In the genomic region with DNA sequence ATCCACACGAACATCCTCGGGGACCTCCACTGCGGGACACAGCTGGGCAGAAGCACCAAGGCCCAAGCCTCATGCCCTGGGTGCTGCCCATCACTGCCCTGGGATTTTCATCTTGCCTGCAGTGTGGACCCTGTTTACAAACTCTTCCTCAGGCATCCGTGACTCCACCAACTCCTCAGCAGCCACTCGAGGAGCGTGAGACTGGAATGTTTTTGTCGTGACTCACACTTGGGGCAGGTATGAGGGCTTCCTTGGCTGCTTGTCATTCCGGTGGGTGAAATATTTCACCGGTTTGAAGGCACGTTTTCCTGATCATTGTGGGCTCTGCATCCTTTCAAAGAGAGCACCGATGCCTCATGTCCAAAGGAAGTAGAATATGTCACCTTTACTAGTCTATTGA, we compare ENCODE assay signal across 25 mouse cellular contexts. TPM values are rescaled to one million over a fixed set of nuclear protein-coding genes. Genes with fewer than 3 reads are reported as not detected.
A peak's percentile ranks its signal among the peaks of the same experiment; 100 is the strongest.
DNase-seq lines count a peak whose midpoint lies in the region; ATAC-seq and TF ChIP-seq lines count a peak whose summit lies in the region.
"Had no signal": no experiment of that assay in that cellular context is flagged by ENCODE, and none has a peak within 500 bp of the region (broad histone marks: within the 10 kb centered on the region; RNA-seq: fewer than 3 reads in every experiment).

No protein-coding gene starts in this region.

- no peaks in the 10 kb centered on the region for H3K9me3 ChIP-seq in lung, embryonic 14.5 days (ENCODE audit: low read depth, low read length)
- no peaks in the 10 kb centered on the region for H3K9me3 ChIP-seq in neural tube, embryonic 15.5 days (replicated peaks)
- H3K9me3 ChIP-seq: G1E; heart, embryonic 13.5 days; hindbrain, embryonic 15.5 days had no signal

- H3K4me2 ChIP-seq in lung, embryonic 14.5 days, result no peak overlapping the region
- no peak overlapping the region for H3K4me2 ChIP-seq in neural tube, embryonic 15.5 days
- H3K4me2 ChIP-seq: heart, embryonic 13.5 days; hindbrain, embryonic 15.5 days had no signal

- no peak overlapping the region for H3K9ac ChIP-seq in lung, embryonic 14.5 days
- no peak overlapping the region for H3K9ac ChIP-seq in neural tube, embryonic 15.5 days (replicated peaks)
- H3K9ac ChIP-seq: heart, embryonic 13.5 days; hindbrain, embryonic 15.5 days had no signal

- DNase-seq in 3T3-L1 (ENCODE audit: low read depth, low spot score), result peak; percentile 69
- peak; percentile 17 for DNase-seq in NIH3T3 (ENCODE audit: low read depth)
- peak; percentile 19 for DNase-seq in lung, embryonic 14.5 days
- DNase-seq in lung, postnatal 25 days (ENCODE audit: low spot score), result peak; percentile 71
- DNase-seq in right cerebral cortex, postnatal 14 days, result no peak
- no peak for DNase-seq in gastrocnemius, adult 2 months
- DNase-seq in adrenal gland, adult (ENCODE audit: inconsistent age in 2 of 2, low spot score in 1 of 2), result no peak
- DNase-seq: adrenal gland, adult 8-10 months; adrenal gland, postnatal 36 days; cerebellum, adult 2 months; cerebellum, postnatal 25 days; heart, adult 2 months; heart, postnatal 36 days had no signal

- H3K36me3 ChIP-seq in lung, embryonic 14.5 days (ENCODE audit: insufficient read depth), result no peaks in the 10 kb centered on the region
- no peaks in the 10 kb centered on the region for H3K36me3 ChIP-seq in neural tube, embryonic 15.5 days
- H3K36me3 ChIP-seq: G1E; heart, embryonic 13.5 days; hindbrain, embryonic 15.5 days had no signal

- 50% methylated on average over 11 of the region's 11 CpGs for WGBS in lung, embryonic 14.5 days
- 86% methylated on average over 11 of the region's 11 CpGs for WGBS in neural tube, embryonic 15.5 days

- TF ChIP-seq CTCF in lung, embryonic 14.5 days (IDR thresholded peaks at IDR 0.05; ENCODE audit: low read depth), result no peak
- TF ChIP-seq CTCF in gastrocnemius, adult 2 months (IDR thresholded peaks at IDR 0.05), result no peak

- no peak overlapping the region for H3K27ac ChIP-seq in lung, embryonic 14.5 days (ENCODE audit: low read depth)
- no peak overlapping the region for H3K27ac ChIP-seq in neural tube, embryonic 15.5 days (replicated peaks)
- H3K27ac ChIP-seq in gastrocnemius, adult 2 months, result no peak overlapping the region
- H3K27ac ChIP-seq: heart, adult 2 months; heart, embryonic 13.5 days; hindbrain, embryonic 15.5 days had no signal

- no peak for ATAC-seq in lung, embryonic 14.5 days (ENCODE audit: insufficient read depth)
- no peak for ATAC-seq in neural tube, embryonic 15.5 days (ENCODE audit: low FRiP score)
- ATAC-seq: CD4-positive, CD25-positive, alpha-beta regulatory T cell, adult 4 months; forebrain, embryonic 14.5 days; intestine, postnatal 0 days had no signal

- no peak overlapping the region for H3K4me3 ChIP-seq in lung, embryonic 14.5 days (ENCODE audit: low read depth, low read length)
- H3K4me3 ChIP-seq in neural tube, embryonic 15.5 days (replicated peaks), result no peak overlapping the region
- H3K4me3 ChIP-seq in gastrocnemius, adult 2 months, result no peak overlapping the region
- H3K4me3 ChIP-seq: heart, adult 2 months; heart, embryonic 13.5 days; hindbrain, embryonic 15.5 days had no signal

- no peaks in the 10 kb centered on the region for H3K4me1 ChIP-seq in lung, embryonic 14.5 days (ENCODE audit: insufficient read depth)
- no peaks in the 10 kb centered on the region for H3K4me1 ChIP-seq in neural tube, embryonic 15.5 days
- H3K4me1 ChIP-seq: hindbrain, embryonic 15.5 days had no signal

- intact Hi-C loops in gastrocnemius, adult 2 months (cut with DNase I), result no loop called here

- no peaks in the 10 kb centered on the region for H3K27me3 ChIP-seq in lung, embryonic 14.5 days (ENCODE audit: insufficient read depth, low read length)
- no peaks in the 10 kb centered on the region for H3K27me3 ChIP-seq in neural tube, embryonic 15.5 days (replicated peaks)
- H3K27me3 ChIP-seq: hindbrain, embryonic 15.5 days had no signal

RNA-seq across cellular contexts. Expression of a gene that starts 6.5 kb away (rescaled TPM):
- polyA plus RNA-seq in lung, embryonic 14.5 days (2014; fragmentation: Nextera tagmentation; extraction: Ambion mirVana), result not detected in 2 replicates
- polyA plus RNA-seq in neural tube, embryonic 15.5 days (2015; fragmentation: Nextera tagmentation; extraction: Ambion mirVana), result 0.75 and 1.2 TPM in 2 replicates
- under 1 TPM in 1 of 2 experiments, not detected in 1; 0.14 TPM for total RNA-seq in gastrocnemius, adult 2 months (2021)
- total RNA-seq: adrenal gland, adult 8-10 months; adrenal gland, postnatal 36 days; G1E; gastrocnemius, adult 8-10 months; gastrocnemius, postnatal 4 days; heart, adult 2 months; heart, postnatal 36 days had no signal
- polyA plus RNA-seq: CD4-positive, CD25-positive, alpha-beta regulatory T cell, adult 4 months; G1E; heart, embryonic 13.5 days; heart, postnatal 0 days; intestine, postnatal 0 days had no signal

RNA-seq across cellular contexts. Expression of a gene that starts 16.7 kb away (rescaled TPM):
- 0.42 TPM in 1 of 2 replicates, not detected in the other for polyA plus RNA-seq in lung, embryonic 14.5 days (2014; fragmentation: Nextera tagmentation; extraction: Ambion mirVana)
- not detected in 2 replicates for polyA plus RNA-seq in neural tube, embryonic 15.5 days (2015; fragmentation: Nextera tagmentation; extraction: Ambion mirVana)
- 1 to 10 TPM; 3.1 to 5.5 TPM for total RNA-seq in gastrocnemius, adult 2 months (2021)
- total RNA-seq: G1E had no signal
- polyA plus RNA-seq: CD4-positive, CD25-positive, alpha-beta regulatory T cell, adult 4 months; cortical plate, adult 2 months; forebrain, embryonic 14.5 days; G1E; heart, embryonic 13.5 days; heart, postnatal 0 days; hindbrain, embryonic 11.5 days; hindbrain, embryonic 15.5 days; intestine, postnatal 0 days had no signal

Comparison
In these comparisons a context has a peak if more than half of its experiments do, and no peak if none do; other contexts are left out.
1. DNase-seq: peak in 3T3-L1 (single experiment), NIH3T3 (single experiment), lung, embryonic 14.5 days (single experiment) and lung, postnatal 25 days (single experiment); none in right cerebral cortex, postnatal 14 days (single experiment), gastrocnemius, adult 2 months (single experiment) and adrenal gland, adult (0 of 2).